Mouse (Mus musculus) cortical plate, adult 2 months (tissue): Measurements from ENCODE around the gene Siva1.

ENCODE experiments used
- CTCF ChIP-seq: fragments of 200-500 bp; IDR thresholded peaks from 2 replicates; pipeline ENCODE4 v1.5.1; 2011; ENCODE audit warnings: mild to moderate bottlenecking, control low read depth, low read length; ENCODE audit not compliant: insufficient read depth; ENCODE audit errors: extremely low read depth
- POLR2A ChIP-seq: fragments of 200-500 bp; IDR thresholded peaks from 2 replicates; pipeline ENCODE4 v1.6.1; 2011; ENCODE audit warnings: mild to moderate bottlenecking, low read length, control low read depth; ENCODE audit not compliant: insufficient read depth; ENCODE audit errors: extremely low read depth

- TF ChIP-seq POLR2A (no peak), CTCF (no peak)
Measured at GRCm38 (mm10) chr12:112619686-112620353, 24.7 kb upstream of the Siva1 start, which contains the start of gene Adssl1.
